Mouse (Mus musculus): ENCODE data around the gene Hsd17b3. TPM values are rescaled to one million over a fixed set of nuclear protein-coding genes. Genes with fewer than 3 reads are reported as not detected.
A peak's percentile ranks its signal among the peaks of the same experiment; 100 is the strongest.

Gene Hsd17b3
- polyA plus RNA-seq (2015; fragmentation: Nextera tagmentation; extraction: Ambion mirVana): not detected in 2 replicates

- 71% methylated on average over 4 of the region's 4 CpGs for WGBS
Measured at GRCm38 (mm10) chr13:64089130-64089529, at the start of gene Hsd17b3. Hsd17b3 (minus strand) TSS chr13:64089230.

GRCm38 (mm10) chr13:64129616-64130375, 40.8 kb upstream of the Hsd17b3 start:
- Histone ChIP-seq H3K4me2 (replicated peaks; ENCODE audit: low read depth, low read length) (peak overlapping the region; percentile 77), H3K36me3 (ENCODE audit: insufficient read depth, low read length) (no peaks in the 10 kb centered on the region), H3K4me3 (ENCODE audit: low read depth, low read length) (peak overlapping the region; percentile 60), H3K9ac (replicated peaks; ENCODE audit: low read depth) (peak overlapping the region; percentile 37), H3K27ac (ENCODE audit: low read length) (peak overlapping the region; percentile 34), H3K27me3 (replicated peaks; ENCODE audit: insufficient read depth, low read length) (no peaks in the 10 kb centered on the region), H3K9me3 (ENCODE audit: low read length) (no peaks in the 10 kb centered on the region), H3K4me1 (ENCODE audit: insufficient read depth, low read depth, low read length) (no peaks in the 10 kb centered on the region)
- WGBS: 31% methylated on average over 15 of the region's 15 CpGs
- TF ChIP-seq EP300 (IDR thresholded peaks at IDR 0.05) (no peak), CTCF (IDR thresholded peaks at IDR 0.05) (peak; percentile 66)
- ATAC-seq: peak; percentile 80
- peak; percentile 66 for DNase-seq (ENCODE audit: low spot score)

More at GRCm38 (mm10) chr13:64089130-64089529, at the start of gene Hsd17b3:
- no peaks in the 10 kb centered on the region for H3K4me1 ChIP-seq (ENCODE audit: insufficient read depth, low read depth, low read length)
- no peaks in the 10 kb centered on the region for H3K27me3 ChIP-seq (replicated peaks; ENCODE audit: insufficient read depth, low read length)
- no peaks in the 10 kb centered on the region for H3K9me3 ChIP-seq (ENCODE audit: low read length)
- H3K27ac ChIP-seq (ENCODE audit: low read length): no peak within 1 kb of the TSS
- TF ChIP-seq CTCF (IDR thresholded peaks at IDR 0.05) (no peak), EP300 (IDR thresholded peaks at IDR 0.05) (no peak)
- no peak within 1 kb of the TSS for H3K4me3 ChIP-seq (ENCODE audit: low read depth, low read length)
- no peak for ATAC-seq
- DNase-seq (ENCODE audit: low spot score): no peak
- no peak within 1 kb of the TSS for H3K4me2 ChIP-seq (replicated peaks; ENCODE audit: low read depth, low read length)
- H3K36me3 ChIP-seq (ENCODE audit: insufficient read depth, low read length): no peaks in the 10 kb centered on the region
- H3K9ac ChIP-seq (replicated peaks; ENCODE audit: low read depth): no peak within 1 kb of the TSS

- Histone ChIP-seq H3K27ac (ENCODE audit: low read length) (peak within 1 kb of the TSS; percentile 34), H3K4me1 (ENCODE audit: insufficient read depth, low read depth, low read length) (no peaks in the 10 kb centered on the region), H3K4me3 (ENCODE audit: low read depth, low read length) (peak within 1 kb of the TSS; percentile 60), H3K36me3 (ENCODE audit: insufficient read depth, low read length) (no peaks in the 10 kb centered on the region), H3K9me3 (ENCODE audit: low read length) (no peaks in the 10 kb centered on the region), H3K4me2 (replicated peaks; ENCODE audit: low read depth, low read length) (peak within 1 kb of the TSS; percentile 77), H3K9ac (replicated peaks; ENCODE audit: low read depth) (peak within 1 kb of the TSS; percentile 37), H3K27me3 (replicated peaks; ENCODE audit: insufficient read depth, low read length) (no peaks in the 10 kb centered on the region)
- ATAC-seq (peak; percentile 93), DNase-seq (ENCODE audit: low spot score) (peak; percentile 66)
- WGBS: 7% methylated on average over 40 of the region's 44 CpGs
- TF ChIP-seq EP300 (IDR thresholded peaks at IDR 0.05) (no peak), CTCF (IDR thresholded peaks at IDR 0.05) (peak; percentile 41; the same call in 1 of the 2 replicates)
Measured at GRCm38 (mm10) chr13:64128858-64129615, 40.0 kb upstream of the Hsd17b3 start, which contains the start of gene Slc35d2. Slc35d2 (minus strand) TSS chr13:64129368.

- 38% methylated on average over 4 of the region's 4 CpGs for WGBS
Measured at GRCm38 (mm10) chr13:64126316-64126715, 37.3 kb upstream of the Hsd17b3 start.

GRCm38 (mm10) chr13:64124886-64125285, 35.9 kb upstream of the Hsd17b3 start:
- Histone ChIP-seq H3K4me3 (ENCODE audit: low read depth, low read length) (no peak overlapping the region), H3K4me1 (ENCODE audit: insufficient read depth, low read depth, low read length) (no peaks in the 10 kb centered on the region), H3K36me3 (ENCODE audit: insufficient read depth, low read length) (no peaks in the 10 kb centered on the region), H3K27ac (ENCODE audit: low read length) (no peak overlapping the region), H3K9ac (replicated peaks; ENCODE audit: low read depth) (no peak overlapping the region), H3K9me3 (ENCODE audit: low read length) (no peaks in the 10 kb centered on the region), H3K4me2 (replicated peaks; ENCODE audit: low read depth, low read length) (no peak overlapping the region), H3K27me3 (replicated peaks; ENCODE audit: insufficient read depth, low read length) (no peaks in the 10 kb centered on the region)
- TF ChIP-seq EP300 (IDR thresholded peaks at IDR 0.05) (no peak), CTCF (IDR thresholded peaks at IDR 0.05) (no peak)
- DNase-seq (ENCODE audit: low spot score) (no peak), ATAC-seq (no peak)
- WGBS: 95% methylated on average over 6 of the region's 6 CpGs

More at GRCm38 (mm10) chr13:64126316-64126715, 37.3 kb upstream of the Hsd17b3 start:
- Histone ChIP-seq H3K27ac (ENCODE audit: low read length) (no peak overlapping the region; the same call in 1 of the 2 replicates), H3K27me3 (replicated peaks; ENCODE audit: insufficient read depth, low read length) (no peaks in the 10 kb centered on the region), H3K9ac (replicated peaks; ENCODE audit: low read depth) (no peak overlapping the region), H3K4me3 (ENCODE audit: low read depth, low read length) (no peak overlapping the region), H3K36me3 (ENCODE audit: insufficient read depth, low read length) (no peaks in the 10 kb centered on the region), H3K9me3 (ENCODE audit: low read length) (no peaks in the 10 kb centered on the region), H3K4me1 (ENCODE audit: insufficient read depth, low read depth, low read length) (no peaks in the 10 kb centered on the region), H3K4me2 (replicated peaks; ENCODE audit: low read depth, low read length) (no peak overlapping the region)
- DNase-seq (ENCODE audit: low spot score): peak; percentile 81
- TF ChIP-seq EP300 (IDR thresholded peaks at IDR 0.05): peak; percentile 48; the same call in 1 of the 2 replicates
- TF ChIP-seq CTCF (IDR thresholded peaks at IDR 0.05): no peak
- ATAC-seq: peak; percentile 62

Measured in lung, postnatal 0 days (tissue).